Mouse (Mus musculus): ENCODE results near the gene Zfp281.

The Zfp281 gene

GRCm38 (mm10) chr1:136624146-136625018, at the start of gene Zfp281:
Zfp281 (plus strand) TSS chr1:136624901.
- DNase-seq: peak; percentile 99

GRCm38 (mm10) chr1:136577890-136578663, 46.6 kb upstream of the Zfp281 start:
- no peak for DNase-seq

DNA sequence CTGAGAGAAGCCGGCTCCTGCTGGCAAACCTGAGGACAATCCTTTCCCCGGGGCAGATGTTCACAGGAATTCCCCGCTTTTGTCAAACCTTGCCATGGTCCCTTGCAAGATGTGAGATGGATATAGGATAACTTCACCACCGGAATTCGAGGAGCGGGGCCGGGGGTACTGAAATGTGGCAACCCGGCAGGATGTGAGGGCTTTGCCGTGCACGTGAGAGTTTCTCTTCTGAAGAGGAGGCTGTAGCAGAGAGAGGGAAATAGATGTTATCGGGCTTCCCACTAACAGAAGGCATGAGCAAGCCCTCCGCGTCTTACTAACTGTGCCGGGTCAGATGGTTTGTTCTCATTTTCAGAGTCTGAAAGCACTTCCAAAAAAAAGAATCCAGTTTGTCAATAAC, 45.3 kb upstream of the Zfp281 start:
- DNase-seq: no peak

DNA sequence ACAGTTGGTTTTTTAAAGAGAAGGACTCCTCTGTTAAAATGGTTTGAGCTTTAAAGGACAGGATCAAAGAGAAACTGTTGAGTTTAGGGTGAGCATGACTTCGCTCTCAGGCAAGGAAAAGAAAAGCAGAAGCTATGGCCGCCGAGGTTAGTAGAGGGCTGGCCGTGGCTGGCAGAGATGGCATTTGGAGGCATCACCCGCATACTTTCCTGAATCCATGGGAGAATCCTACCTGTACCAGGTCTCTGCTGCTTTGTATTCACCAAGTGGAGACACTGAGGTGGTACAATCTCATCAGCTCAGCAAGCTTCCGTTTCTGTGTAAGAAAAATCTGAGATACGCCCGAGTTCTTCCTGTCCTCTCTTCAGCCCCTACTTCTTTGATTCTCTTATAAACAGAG, 44.4 kb upstream of the Zfp281 start:
- DNase-seq: no peak

DNA sequence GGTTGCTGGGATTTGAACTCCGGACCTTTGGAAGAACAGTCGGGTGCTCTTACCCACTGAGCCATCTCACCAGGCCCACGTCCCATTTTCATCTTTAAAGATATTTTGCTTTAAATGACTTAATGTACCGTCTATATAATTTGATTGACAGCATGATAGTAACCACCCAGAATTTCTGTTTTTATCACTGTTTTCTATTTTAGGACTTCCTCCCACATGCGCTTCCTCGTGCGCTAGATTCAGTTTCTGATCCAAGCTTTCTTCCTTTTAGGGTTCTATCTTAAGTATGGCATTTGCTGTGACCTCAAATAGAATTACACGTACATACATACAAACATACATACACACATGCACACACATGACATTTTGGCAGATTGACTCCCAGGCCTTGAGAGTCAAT, 42.9 kb upstream of the Zfp281 start:
- DNase-seq: no peak

- DNase-seq: no peak
Observed at GRCm38 (mm10) chr1:136587761-136588405, 36.8 kb upstream of the Zfp281 start.

DNA sequence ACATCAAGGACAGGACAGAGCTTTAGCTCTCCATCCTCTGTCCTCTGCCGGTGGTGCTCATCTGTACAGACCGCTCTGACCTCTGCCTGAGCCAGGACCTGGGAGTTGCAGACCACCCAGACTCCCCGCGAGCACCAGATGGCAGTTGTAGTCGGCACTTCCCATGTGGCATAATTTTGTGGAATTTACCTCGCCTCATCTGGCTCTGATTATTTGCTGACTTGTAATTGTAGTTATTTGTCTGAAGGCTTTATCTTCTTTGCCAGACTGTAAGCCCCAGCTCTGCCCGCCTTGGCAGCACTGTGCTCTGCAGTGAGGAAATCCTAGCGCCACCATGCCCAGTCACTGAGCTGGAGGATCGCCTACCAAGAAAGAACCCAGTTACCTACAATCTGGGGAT, 35.8 kb upstream of the Zfp281 start:
- peak; percentile 59 for DNase-seq

DNA sequence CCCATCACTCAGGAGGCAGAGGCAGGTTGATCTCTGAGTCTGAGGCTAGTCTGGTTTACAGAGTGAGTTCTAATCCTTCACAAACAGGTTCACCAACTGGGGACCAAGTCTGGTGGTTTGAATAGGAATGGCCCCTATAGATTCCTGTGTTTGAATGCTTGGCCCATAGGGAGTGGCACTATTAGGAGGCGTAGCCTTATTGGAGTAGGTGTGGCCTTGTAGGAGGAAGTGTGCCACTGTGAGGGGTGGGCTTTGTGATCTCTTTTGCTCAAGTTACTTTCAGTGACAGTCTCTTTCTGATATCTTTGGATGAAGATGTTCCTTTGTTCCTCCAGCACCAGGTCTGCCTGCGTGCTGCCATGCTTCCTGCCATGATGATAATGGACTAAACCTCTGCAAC, 32.0 kb upstream of the Zfp281 start:
- DNase-seq: no peak

DNA sequence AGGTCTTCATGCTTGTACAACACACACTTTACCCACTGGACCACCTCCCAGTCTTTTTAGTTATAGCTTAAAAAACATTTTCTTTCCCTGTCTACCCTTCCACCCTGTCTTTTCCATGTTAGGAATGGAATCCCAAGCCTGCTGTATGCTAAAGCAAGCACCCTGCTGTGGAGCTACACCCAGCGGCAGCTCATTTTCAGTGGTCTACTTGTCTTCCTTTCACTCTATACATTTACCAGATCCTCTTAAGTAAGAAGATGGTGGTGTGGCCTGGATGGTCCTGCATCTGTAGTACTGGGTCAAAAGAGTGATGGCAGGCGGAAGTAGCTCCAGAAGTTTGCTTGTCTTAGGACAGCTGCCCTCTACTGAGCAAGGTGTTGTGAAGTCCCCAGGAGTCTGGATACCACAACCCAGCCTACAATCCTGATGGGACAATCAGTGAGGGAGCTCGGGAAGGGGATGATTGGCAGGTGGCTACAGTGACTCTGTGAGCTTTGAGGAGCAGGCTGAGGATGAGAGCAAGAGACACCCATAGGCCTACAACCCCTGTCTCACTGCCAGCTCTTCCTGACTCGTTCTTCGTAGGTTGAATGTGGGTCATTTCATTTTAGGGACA, 30.4 kb upstream of the Zfp281 start:
- DNase-seq: no peak

- no peak for DNase-seq
Observed at GRCm38 (mm10) chr1:136596821-136597220, 27.9 kb upstream of the Zfp281 start.

DNA sequence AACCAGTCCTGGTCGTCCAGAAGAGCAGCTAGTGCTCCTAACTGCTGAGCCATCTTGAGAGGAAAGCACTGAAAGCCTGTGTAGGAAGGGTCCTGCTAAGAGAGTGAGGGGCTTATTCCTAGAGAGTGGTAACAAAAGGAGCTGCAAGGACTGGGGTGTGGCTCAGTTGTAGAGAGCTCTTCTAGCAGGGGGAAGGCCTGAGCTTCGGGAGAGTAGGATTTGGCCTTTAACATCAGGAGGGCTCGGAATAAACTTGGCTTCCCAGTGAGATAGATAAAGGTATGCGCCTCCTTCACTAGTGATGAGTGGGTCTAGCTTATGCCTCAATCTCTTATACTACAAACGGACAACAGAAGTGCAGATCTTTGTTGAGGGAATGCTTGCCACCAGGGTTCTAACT, 26.4 kb upstream of the Zfp281 start:
- DNase-seq: no peak

DNA sequence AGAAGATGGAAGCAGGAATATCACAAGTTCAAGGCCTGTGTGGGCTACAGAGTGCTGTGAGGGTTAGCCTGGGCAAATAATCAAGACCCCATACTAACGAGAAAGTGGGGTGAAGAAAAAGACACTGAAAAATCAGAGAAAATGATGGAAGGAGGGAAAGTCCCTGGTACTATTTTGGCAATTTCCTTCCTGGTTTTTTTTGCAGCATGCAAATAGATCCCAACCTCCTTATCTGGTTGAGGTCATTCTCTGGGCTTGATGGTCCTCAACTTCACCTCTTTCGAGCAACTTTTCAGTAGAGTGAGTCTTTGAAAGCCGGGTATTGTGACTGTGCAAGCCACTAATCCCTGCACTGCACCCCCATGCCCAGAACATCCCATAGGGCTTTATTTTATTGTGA, 24.6 kb upstream of the Zfp281 start:
- no peak for DNase-seq

DNA sequence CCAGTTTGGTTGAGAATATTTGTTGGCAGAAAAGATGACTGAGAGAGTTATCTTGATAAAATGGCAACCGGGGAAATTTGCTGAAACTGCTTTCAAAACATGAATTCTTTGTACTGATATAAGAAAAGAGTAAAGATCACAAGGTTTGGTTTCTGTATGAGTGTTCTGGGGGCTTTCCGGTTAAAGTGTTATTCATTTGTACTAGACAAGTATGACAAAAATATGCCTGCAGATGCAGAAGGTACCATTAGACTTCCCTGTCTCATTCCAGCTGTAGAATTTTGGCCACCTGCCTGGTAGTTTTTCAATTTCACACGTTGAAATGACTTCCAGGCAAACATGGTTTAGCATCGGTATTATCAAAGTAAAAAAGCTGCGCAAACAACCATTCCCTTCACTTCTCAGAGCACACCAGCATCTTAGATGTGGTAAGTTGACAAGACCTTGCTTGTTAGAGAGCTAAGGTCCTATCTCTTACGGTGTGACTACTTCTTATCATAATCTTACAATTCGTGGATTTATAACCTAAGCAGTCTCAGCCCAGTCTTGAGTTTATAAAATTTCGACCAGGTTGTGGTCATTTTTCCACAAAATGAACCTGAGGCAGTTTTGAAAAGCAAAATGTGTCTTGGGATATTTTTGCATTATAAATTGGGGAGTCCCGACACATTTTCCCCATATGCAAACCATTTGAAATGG, 23.9 kb upstream of the Zfp281 start:
- no peak for DNase-seq

GRCm38 (mm10) chr1:136601346-136601888, 23.3 kb upstream of the Zfp281 start:
- DNase-seq: no peak

- DNase-seq: no peak
Observed at GRCm38 (mm10) chr1:136602303-136602702, 22.4 kb upstream of the Zfp281 start.

GRCm38 (mm10) chr1:136604190-136604589, 20.5 kb upstream of the Zfp281 start:
- no peak for DNase-seq

DNA sequence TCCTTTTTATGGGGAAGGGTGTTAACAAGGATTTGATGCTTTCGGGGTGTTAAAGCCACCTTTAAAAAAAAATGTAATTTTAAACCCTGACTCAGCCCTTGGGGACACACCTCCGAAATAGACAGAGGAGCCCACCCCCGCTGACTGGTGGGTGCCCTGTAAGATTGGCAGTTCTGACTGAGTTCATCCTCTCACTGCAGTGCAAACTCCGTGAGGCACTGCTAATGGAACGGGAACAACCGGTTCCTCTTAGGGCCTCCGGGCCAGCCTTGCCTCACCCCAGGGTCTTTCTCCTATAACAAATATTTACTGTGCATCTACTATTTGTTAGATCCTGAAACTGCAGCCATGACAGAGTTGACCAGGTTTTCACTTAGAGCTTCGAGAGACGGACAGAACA, 18.9 kb upstream of the Zfp281 start:
- no peak for DNase-seq

GRCm38 (mm10) chr1:136606278-136606677, 18.4 kb upstream of the Zfp281 start:
- no peak for DNase-seq

DNA sequence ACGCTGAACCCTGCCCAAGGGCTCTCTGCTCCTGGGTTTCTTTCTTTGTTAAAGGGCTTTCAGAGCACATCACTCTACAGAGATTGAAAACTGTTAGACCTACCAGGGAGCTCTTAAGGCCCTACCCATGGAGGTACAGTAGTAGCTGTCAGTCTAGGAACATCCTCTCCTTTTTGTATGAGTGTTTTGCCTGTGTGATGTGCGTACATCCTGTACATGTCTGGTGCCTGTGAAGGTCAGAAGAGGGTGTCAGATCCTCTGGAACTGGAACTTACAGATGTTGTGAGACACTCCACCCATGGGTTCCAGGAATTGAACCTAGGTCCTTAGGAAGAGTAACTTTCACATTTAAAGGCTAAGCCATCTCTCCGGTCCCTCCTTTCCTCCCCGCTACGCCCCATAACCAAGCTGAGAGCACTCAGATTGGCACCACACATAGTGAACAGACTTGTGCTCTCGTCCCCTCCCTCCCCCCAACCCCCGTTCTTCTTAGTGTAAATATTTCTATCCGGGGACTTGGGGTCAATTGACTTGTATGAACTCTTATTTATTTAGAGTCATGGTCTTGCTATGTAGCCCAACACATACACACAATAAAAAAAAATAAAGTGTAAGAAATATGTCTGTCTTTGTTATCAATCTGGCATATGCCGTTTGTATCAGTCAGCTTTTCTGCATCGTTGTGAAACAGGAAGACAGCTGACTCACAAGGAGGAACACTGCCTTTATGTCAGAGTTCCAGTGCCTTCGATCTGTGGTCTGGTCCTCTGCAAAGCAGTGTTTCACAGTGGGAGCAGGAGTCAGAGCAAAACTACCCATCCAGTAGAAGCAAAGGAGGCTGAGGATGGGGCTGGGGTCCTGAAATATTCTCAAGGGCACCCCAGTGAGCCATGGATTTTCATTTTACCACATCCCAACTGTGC, 16.1 kb upstream of the Zfp281 start:
- no peak for DNase-seq

DNA sequence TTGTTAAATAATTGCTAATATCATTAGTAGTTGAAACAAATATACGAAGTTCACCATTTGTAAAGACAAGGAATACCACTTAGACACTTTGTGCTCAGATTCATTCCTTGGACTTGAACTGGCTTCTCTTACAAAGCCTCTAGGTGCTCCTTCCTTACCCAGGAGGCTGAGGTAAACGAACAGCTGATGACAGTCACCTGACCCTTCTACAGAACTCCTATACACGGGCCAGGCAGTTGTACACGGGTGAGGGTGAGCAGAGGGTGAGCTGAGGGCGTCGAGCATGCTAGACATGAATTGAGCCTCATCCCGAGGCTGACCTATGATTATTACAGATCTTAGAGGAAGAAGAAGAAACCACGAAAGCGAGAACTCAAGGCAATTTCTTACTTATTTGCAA, 12.9 kb upstream of the Zfp281 start:
- no peak for DNase-seq

GRCm38 (mm10) chr1:136613300-136613751, 11.4 kb upstream of the Zfp281 start:
- no peak for DNase-seq

All from retina, postnatal 1 day (tissue).